8 mouse cellular contexts compared by ENCODE assay signal in the genomic region with DNA sequence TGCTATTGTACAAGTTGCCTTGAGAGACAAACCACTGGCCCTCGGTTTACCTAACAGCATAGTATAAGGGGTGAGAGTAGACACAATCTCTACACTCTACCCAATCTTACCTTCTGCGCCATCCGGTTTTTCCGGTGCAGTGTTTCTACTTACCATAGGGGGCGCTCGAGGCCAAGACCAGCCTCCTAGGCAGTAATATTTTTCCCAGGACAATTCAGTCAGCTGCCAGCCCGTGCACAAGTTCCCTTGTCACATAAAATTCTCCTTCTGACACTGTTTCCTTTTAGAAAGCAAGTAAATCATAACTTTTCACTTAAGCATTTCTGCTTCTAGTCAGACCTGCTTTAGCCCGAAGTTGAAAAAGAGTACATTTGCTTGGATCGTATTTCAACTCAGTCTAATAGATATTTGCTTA.
DNase-seq lines count a peak whose midpoint lies in the region; ATAC-seq and TF ChIP-seq lines count a peak whose summit lies in the region.

No protein-coding gene starts in this region.

- H3K9ac ChIP-seq in embryonic facial prominence, embryonic 13.5 days, result no peak overlapping the region
- H3K9ac ChIP-seq in limb, embryonic 11.5 days (ENCODE audit: low read length), result no peak overlapping the region
- no peak overlapping the region for H3K9ac ChIP-seq in midbrain, embryonic 16.5 days (ENCODE audit: low read depth, low read length)
- H3K9ac ChIP-seq in stomach, postnatal 0 days (ENCODE audit: low read length), result no peak overlapping the region

- no peaks in the 10 kb centered on the region for H3K27me3 ChIP-seq in embryonic facial prominence, embryonic 13.5 days
- H3K27me3 ChIP-seq in kidney, adult 2 months (replicated peaks; ENCODE audit: control insufficient read depth, insufficient read depth, low read length), result no peaks in the 10 kb centered on the region
- H3K27me3 ChIP-seq in limb, embryonic 11.5 days (ENCODE audit: control insufficient read depth, insufficient read depth, low read length), result no peaks in the 10 kb centered on the region
- no peaks in the 10 kb centered on the region for H3K27me3 ChIP-seq in midbrain, embryonic 16.5 days (ENCODE audit: control insufficient read depth, insufficient read depth, low read depth, low read length)
- no peaks in the 10 kb centered on the region for H3K27me3 ChIP-seq in stomach, postnatal 0 days (ENCODE audit: control insufficient read depth, insufficient read depth, low read length)

- no peak for TF ChIP-seq POLR2A in kidney, adult 2 months (IDR thresholded peaks at IDR 0.05; ENCODE audit: low read depth, low read length)

- H3K9me3 ChIP-seq in embryonic facial prominence, embryonic 13.5 days, result no peaks in the 10 kb centered on the region
- no peaks in the 10 kb centered on the region for H3K9me3 ChIP-seq in limb, embryonic 11.5 days (ENCODE audit: control insufficient read depth, low read length)
- H3K9me3 ChIP-seq in midbrain, embryonic 16.5 days (replicated peaks; ENCODE audit: control insufficient read depth, low read length, poor library complexity, severe bottlenecking), result no peaks in the 10 kb centered on the region
- no peaks in the 10 kb centered on the region for H3K9me3 ChIP-seq in stomach, postnatal 0 days (ENCODE audit: control insufficient read depth, low read length)

- H3K4me3 ChIP-seq in embryonic facial prominence, embryonic 13.5 days, result no peak overlapping the region
- no peak overlapping the region for H3K4me3 ChIP-seq in kidney, adult 2 months (ENCODE audit: insufficient read depth, low read depth, low read length)
- no peak overlapping the region for H3K4me3 ChIP-seq in limb, embryonic 11.5 days (ENCODE audit: low read depth, low read length)
- H3K4me3 ChIP-seq in midbrain, embryonic 16.5 days (ENCODE audit: low read depth, low read length), result no peak overlapping the region
- peak overlapping the region; percentile 19 for H3K4me3 ChIP-seq in stomach, postnatal 0 days (ENCODE audit: low read depth, low read length)

- no peak for TF ChIP-seq EP300 in stomach, postnatal 0 days (optimal IDR thresholded peaks at IDR 0.05)

- peak; percentile 54 to 60 for DNase-seq in B cell, adult 2 months
- peak; percentile 57 to 70 for DNase-seq in adrenal gland, postnatal 36 days
- peak; percentile 37 to 60 for DNase-seq in heart, adult 9 months (ENCODE audit: low spot score in 2 of 2)
- DNase-seq in kidney, adult 2 months, result peak; percentile 65
- peak; percentile 81 for DNase-seq in limb, embryonic 11.5 days (ENCODE audit: low spot score)
- DNase-seq in stomach, postnatal 0 days (ENCODE audit: low spot score), result peak; percentile 68

- peak overlapping the region; percentile 51 for H3K4me2 ChIP-seq in embryonic facial prominence, embryonic 13.5 days
- H3K4me2 ChIP-seq in limb, embryonic 11.5 days (ENCODE audit: low read depth, severe bottlenecking), result peak overlapping the region; percentile 18; the same call in 1 of the 2 replicates
- 0 out of 2 replicates have a peak overlapping the region, but pooled peaks have one; percentile 7 for H3K4me2 ChIP-seq in midbrain, embryonic 16.5 days (ENCODE audit: low read length)
- peak overlapping the region; percentile 54 for H3K4me2 ChIP-seq in stomach, postnatal 0 days (replicated peaks; ENCODE audit: low read depth)

- TF ChIP-seq CTCF in kidney, adult 2 months (conservative IDR thresholded peaks at IDR 0.05; ENCODE audit: insufficient read depth, insufficient read length, low read depth, low read length), result peak; percentile 68
- peak; percentile 84 for TF ChIP-seq CTCF in stomach, postnatal 0 days (IDR thresholded peaks at IDR 0.05; ENCODE audit: low read depth)

- 20% methylated on average over 9 of the region's 9 CpGs for WGBS in embryonic facial prominence, embryonic 13.5 days
- 30% methylated on average over 9 of the region's 9 CpGs for WGBS in kidney, adult 2 months
- 39% methylated on average over 9 of the region's 9 CpGs for WGBS in limb, embryonic 11.5 days
- 57% methylated on average over 9 of the region's 9 CpGs for WGBS in midbrain, embryonic 16.5 days
- WGBS in stomach, postnatal 0 days, result 25% methylated on average over 9 of the region's 9 CpGs

- peak; percentile 56; the same call in 1 of the 2 replicates for ATAC-seq in embryonic facial prominence, embryonic 13.5 days (ENCODE audit: insufficient number of reproducible peaks, insufficient read depth, low FRiP score, low TSS enrichment, low read depth)
- ATAC-seq in limb, embryonic 11.5 days (ENCODE audit: insufficient number of reproducible peaks, low FRiP score, low TSS enrichment, low read depth), result peak; percentile 78
- ATAC-seq in midbrain, embryonic 16.5 days, result no peak
- peak; percentile 61; the same call in 1 of the 2 replicates for ATAC-seq in stomach, postnatal 0 days (ENCODE audit: low FRiP score, low TSS enrichment)

- H3K36me3 ChIP-seq in embryonic facial prominence, embryonic 13.5 days, result no peaks in the 10 kb centered on the region
- H3K36me3 ChIP-seq in kidney, adult 2 months (ENCODE audit: control insufficient read depth, insufficient read depth, low read length), result no peaks in the 10 kb centered on the region
- no peaks in the 10 kb centered on the region for H3K36me3 ChIP-seq in limb, embryonic 11.5 days (ENCODE audit: control insufficient read depth, insufficient read depth, low read length)
- H3K36me3 ChIP-seq in midbrain, embryonic 16.5 days (ENCODE audit: control insufficient read depth, insufficient read depth, low read length), result no peaks in the 10 kb centered on the region
- H3K36me3 ChIP-seq in stomach, postnatal 0 days (ENCODE audit: control insufficient read depth, insufficient read depth, low read length), result no peaks in the 10 kb centered on the region

- peaks cover 26% of the 10 kb centered on the region for H3K4me1 ChIP-seq in embryonic facial prominence, embryonic 13.5 days
- no peaks in the 10 kb centered on the region for H3K4me1 ChIP-seq in kidney, adult 2 months (ENCODE audit: control insufficient read depth, insufficient read depth, low read length)
- peaks cover 3% of the 10 kb centered on the region; the same call in 1 of the 2 replicates for H3K4me1 ChIP-seq in limb, embryonic 11.5 days (ENCODE audit: control insufficient read depth, insufficient read depth, low read length)
- no peaks in the 10 kb centered on the region for H3K4me1 ChIP-seq in midbrain, embryonic 16.5 days (ENCODE audit: control insufficient read depth, insufficient read depth, low read length)
- peaks cover 2% of the 10 kb centered on the region; the same call in 1 of the 2 replicates for H3K4me1 ChIP-seq in stomach, postnatal 0 days (replicated peaks; ENCODE audit: control insufficient read depth, insufficient read depth)

- peak overlapping the region; percentile 75 for H3K27ac ChIP-seq in embryonic facial prominence, embryonic 13.5 days
- no peak overlapping the region for H3K27ac ChIP-seq in kidney, adult 2 months (ENCODE audit: insufficient read depth, low read depth, low read length)
- H3K27ac ChIP-seq in limb, embryonic 11.5 days (replicated peaks; ENCODE audit: low read depth, low read length), result no peak overlapping the region; the same call in 1 of the 2 replicates
- H3K27ac ChIP-seq in midbrain, embryonic 16.5 days (ENCODE audit: low read length), result no peak overlapping the region
- H3K27ac ChIP-seq in stomach, postnatal 0 days (replicated peaks), result no peak overlapping the region
